Mouse (Mus musculus) limb, embryonic 10.5 days (tissue): ENCODE measurements around the gene Erich6. TPM values are rescaled to one million over a fixed set of nuclear protein-coding genes. Genes with fewer than 3 reads are reported as not detected.
A peak's percentile ranks its signal among the peaks of the same experiment; 100 is the strongest.

ENCODE experiments used
- DNase-seq: peaks from one replicate; pipeline ENCODE4 v3.0.0-alpha.2; 2017; ENCODE audit warnings: low spot score
- H3K27ac ChIP-seq: fragments of 300-500 bp; sonication (generic); 2 replicates; pipeline ENCODE4 v1.5.1; 2016; ENCODE audit warnings: mild to moderate bottlenecking
- H3K27me3 ChIP-seq: fragments of 300-500 bp; sonication (generic); 2 replicates; pipeline ENCODE4 v1.6.1; 2016; ENCODE audit warnings: low read depth, mild to moderate bottlenecking; ENCODE audit not compliant: poor library complexity, severe bottlenecking
- H3K36me3 ChIP-seq: fragments of 300-500 bp; sonication (generic); 2 replicates; pipeline ENCODE4 v1.6.1; 2016; ENCODE audit warnings: mild to moderate bottlenecking, moderate library complexity
- H3K4me1 ChIP-seq: fragments of 300-500 bp; sonication (generic); 2 replicates; pipeline ENCODE4 v1.6.1; 2016
- H3K4me3 ChIP-seq: fragments of 300-500 bp; sonication (generic); 2 replicates; pipeline ENCODE4 v1.5.1; 2016; ENCODE audit warnings: mild to moderate bottlenecking, moderate library complexity
- H3K9me3 ChIP-seq: fragments of 300-500 bp; sonication (generic); replicated peaks from 2 replicates; pipeline ENCODE4 v1.6.1; 2016; ENCODE audit warnings: mild to moderate bottlenecking
- WGBS: fragments of 180-500 bp; shearing (Covaris S2); methylation state at CpG from one replicate; pipeline ENCODE4 v1.1.7; 2016; 5-methylcytosine and 5-hydroxymethylcytosine counted together
- polyA plus RNA-seq: library from polyadenylated mRNA; unstranded; fragments of >200 nt; fragmentation: Nextera tagmentation; extraction: Ambion mirVana; gene quantifications from 2 replicates; pipeline ENCODE4 v1.2.1, GENCODE M21; 2016

The Erich6 gene
- polyA plus RNA-seq, 1 experiment from 2014 or later, result not detected

- Histone ChIP-seq H3K27ac (no peak overlapping the region), H3K9me3 (no peaks in the 10 kb centered on the region), H3K4me3 (no peak overlapping the region), H3K36me3 (peaks cover 3% of the 10 kb centered on the region; the same call in 1 of the 2 replicates), H3K4me1 (peaks cover 11% of the 10 kb centered on the region), H3K27me3 (no peaks in the 10 kb centered on the region)
- WGBS, result 68% methylated on average over 4 of the region's 4 CpGs
- DNase-seq, result no peak
Observed at GRCm38 (mm10) chr3:58672481-58673183, 35.6 kb upstream of the Erich6 start.

GRCm38 (mm10) chr3:58671616-58672250 lies 34.7 kb upstream of the Erich6 start:
- 63% methylated on average over 6 of the region's 6 CpGs for WGBS
- Histone ChIP-seq H3K36me3 (peaks cover 3% of the 10 kb centered on the region; the same call in 1 of the 2 replicates), H3K4me3 (no peak overlapping the region), H3K9me3 (no peaks in the 10 kb centered on the region), H3K4me1 (peaks cover 3% of the 10 kb centered on the region; the same call in 1 of the 2 replicates), H3K27me3 (no peaks in the 10 kb centered on the region), H3K27ac (no peak overlapping the region)
- no peak for DNase-seq

GRCm38 (mm10) chr3:58663970-58664369 lies 27.0 kb upstream of the Erich6 start:
- DNase-seq, result no peak
- Histone ChIP-seq H3K4me3 (no peak overlapping the region), H3K4me1 (no peaks in the 10 kb centered on the region), H3K36me3 (no peaks in the 10 kb centered on the region), H3K9me3 (no peaks in the 10 kb centered on the region; the same call in 1 of the 2 replicates), H3K27ac (no peak overlapping the region), H3K27me3 (no peaks in the 10 kb centered on the region)
- WGBS, result 90% methylated on average over 7 of the region's 7 CpGs

GRCm38 (mm10) chr3:58660636-58661035 lies 23.6 kb upstream of the Erich6 start:
- DNase-seq, result no peak
- H3K4me3 ChIP-seq, result no peak overlapping the region
- 93% methylated on average over 4 of the region's 4 CpGs for WGBS
- H3K4me1 ChIP-seq, result no peaks in the 10 kb centered on the region
- no peaks in the 10 kb centered on the region for H3K36me3 ChIP-seq
- no peak overlapping the region for H3K27ac ChIP-seq
- no peaks in the 10 kb centered on the region for H3K27me3 ChIP-seq
- H3K9me3 ChIP-seq, result no peaks in the 10 kb centered on the region

- Histone ChIP-seq H3K9me3 (no peaks in the 10 kb centered on the region), H3K4me3 (no peak overlapping the region), H3K27me3 (no peaks in the 10 kb centered on the region), H3K27ac (no peak overlapping the region), H3K36me3 (no peaks in the 10 kb centered on the region), H3K4me1 (no peaks in the 10 kb centered on the region)
- DNase-seq, result no peak
- WGBS, result 36% methylated on average over 2 of the region's 2 CpGs
Observed at GRCm38 (mm10) chr3:58657356-58657755, 20.3 kb upstream of the Erich6 start.

GRCm38 (mm10) chr3:58655362-58656130 lies 18.5 kb upstream of the Erich6 start:
- no peaks in the 10 kb centered on the region for H3K36me3 ChIP-seq
- H3K4me1 ChIP-seq, result no peaks in the 10 kb centered on the region
- H3K27me3 ChIP-seq, result no peaks in the 10 kb centered on the region
- no peak overlapping the region for H3K27ac ChIP-seq
- 62% methylated on average over 17 of the region's 17 CpGs for WGBS
- H3K4me3 ChIP-seq, result no peak overlapping the region
- DNase-seq, result peak; percentile 58
- H3K9me3 ChIP-seq, result no peaks in the 10 kb centered on the region

- H3K27ac ChIP-seq, result no peak overlapping the region
- no peak overlapping the region for H3K4me3 ChIP-seq
- no peak for DNase-seq
- WGBS, result 65% methylated on average over 5 of the region's 5 CpGs
- no peaks in the 10 kb centered on the region for H3K9me3 ChIP-seq
- H3K27me3 ChIP-seq, result no peaks in the 10 kb centered on the region
- H3K36me3 ChIP-seq, result no peaks in the 10 kb centered on the region
- no peaks in the 10 kb centered on the region for H3K4me1 ChIP-seq
Observed at GRCm38 (mm10) chr3:58653907-58654306, 16.9 kb upstream of the Erich6 start.

- 70% methylated on average over 4 of the region's 4 CpGs for whole genome bisulfite sequencing
- Histone ChIP-seq H3K27ac (no peak overlapping the region), H3K36me3 (no peaks in the 10 kb centered on the region), H3K9me3 (no peaks in the 10 kb centered on the region), H3K27me3 (no peaks in the 10 kb centered on the region), H3K4me1 (no peaks in the 10 kb centered on the region), H3K4me3 (no peak overlapping the region)
- no peak for DNase-seq
Observed at GRCm38 (mm10) chr3:58650328-58650727, 13.3 kb upstream of the Erich6 start.

- no peaks in the 10 kb centered on the region for H3K4me1 ChIP-seq
- no peak overlapping the region for H3K4me3 ChIP-seq
- no peaks in the 10 kb centered on the region for H3K36me3 ChIP-seq
- WGBS, result 92% methylated on average over 2 of the region's 2 CpGs
- no peaks in the 10 kb centered on the region for H3K9me3 ChIP-seq
- H3K27ac ChIP-seq, result no peak overlapping the region
- no peaks in the 10 kb centered on the region for H3K27me3 ChIP-seq
- DNase-seq, result no peak
Observed at GRCm38 (mm10) chr3:58647179-58647578, 10.2 kb upstream of the Erich6 start.

GRCm38 (mm10) chr3:58646180-58646579 lies 9.2 kb upstream of the Erich6 start:
- Histone ChIP-seq H3K9me3 (no peaks in the 10 kb centered on the region), H3K27ac (no peak overlapping the region), H3K4me3 (no peak overlapping the region), H3K36me3 (no peaks in the 10 kb centered on the region), H3K27me3 (no peaks in the 10 kb centered on the region), H3K4me1 (no peaks in the 10 kb centered on the region)
- 82% methylated on average over 4 of the region's 4 CpGs for WGBS
- no peak for DNase-seq

GRCm38 (mm10) chr3:58631693-58632092 lies 5.3 kb downstream of the Erich6 start:
- no peaks in the 10 kb centered on the region for H3K27me3 ChIP-seq
- H3K4me1 ChIP-seq, result peaks cover 7% of the 10 kb centered on the region
- H3K9me3 ChIP-seq, result no peaks in the 10 kb centered on the region
- no peaks in the 10 kb centered on the region for H3K36me3 ChIP-seq
- 88% methylated on average over 2 of the region's 2 CpGs for WGBS
- H3K27ac ChIP-seq, result no peak overlapping the region
- DNase-seq, result no peak
- no peak overlapping the region for H3K4me3 ChIP-seq

GRCm38 (mm10) chr3:58624981-58625380 lies 12.0 kb downstream of the Erich6 start:
- no peaks in the 10 kb centered on the region for H3K9me3 ChIP-seq
- no peak for DNase-seq
- WGBS, result 86% methylated on average over 4 of the region's 4 CpGs
- H3K4me1 ChIP-seq, result no peaks in the 10 kb centered on the region
- no peaks in the 10 kb centered on the region for H3K27me3 ChIP-seq
- no peak overlapping the region for H3K27ac ChIP-seq
- no peaks in the 10 kb centered on the region for H3K36me3 ChIP-seq
- H3K4me3 ChIP-seq, result no peak overlapping the region
